Mouse (Mus musculus) small intestine, adult 10 weeks (tissue): ENCODE measurements around the gene Olfr776. TPM values are rescaled to one million over a fixed set of nuclear protein-coding genes. Genes with fewer than 3 reads are reported as not detected.

Experiments
- polyA plus RNA-seq: library from polyadenylated mRNA; stranded (reverse); fragments of 350-450 nt; fragmentation: Illumina TruSeq; extraction: RNeasy Lipid Tissue Mini Kit (QIAGEN cat#74804); gene quantifications from one replicate; pipeline ENCODE4 v1.2.3, GENCODE M21; 2014; ENCODE audit warnings: low replicate concordance

Gene Olfr776
- not detected for polyA plus RNA-seq

GRCm38 (mm10) chr10:129258827-129259226, at the start of gene Olfr776:
Gene Olfr776, plus strand, starts transcription at chr10:129259127.

GRCm38 (mm10) chr10:129235904-129236303, 23.0 kb upstream of the Olfr776 start, which contains the start of gene Olfr774:
Gene Olfr774, plus strand, starts transcription at chr10:129236204.

GRCm38 (mm10) chr10:129248112-129248511, 10.8 kb upstream of the Olfr776 start, which contains the start of gene Olfr775:
Gene Olfr775, plus strand, starts transcription at chr10:129248412.

GRCm38 (mm10) chr10:129271081-129271535, 12.2 kb downstream of the Olfr776 start, which contains the start of gene Olfr777:
Gene Olfr777, minus strand, starts transcription at chr10:129271485.

Other genes with a start within 250 kb of the Olfr776 start
- not detected for gene Olfr763, start 248.3 kb upstream of the Olfr776 start, polyA plus RNA-seq
- not detected for gene Olfr764-ps1, start 219.2 kb upstream of the Olfr776 start, polyA plus RNA-seq
- not detected for gene Olfr765, start 209.1 kb upstream of the Olfr776 start, polyA plus RNA-seq
- not detected for gene Olfr766-ps1, start 190.2 kb upstream of the Olfr776 start, polyA plus RNA-seq
- not detected for gene Olfr767, start 176.2 kb upstream of the Olfr776 start, polyA plus RNA-seq
- gene Olfr768, start 159.8 kb upstream of the Olfr776 start, polyA plus RNA-seq, result not detected
- gene Olfr769, start 141.3 kb upstream of the Olfr776 start, polyA plus RNA-seq, result not detected
- not detected for gene Olfr770, start 120.1 kb upstream of the Olfr776 start, polyA plus RNA-seq
- gene Olfr771, start 94.4 kb upstream of the Olfr776 start, polyA plus RNA-seq, result not detected
- not detected for gene Olfr772, start 81.2 kb upstream of the Olfr776 start, polyA plus RNA-seq
- not detected for gene Olfr773, start 71.7 kb upstream of the Olfr776 start, polyA plus RNA-seq
- gene Olfr774, start 22.9 kb upstream of the Olfr776 start, polyA plus RNA-seq, result not detected
- not detected for gene Olfr775, start 10.7 kb upstream of the Olfr776 start, polyA plus RNA-seq
- not detected for gene Olfr777, start 12.4 kb downstream of the Olfr776 start, polyA plus RNA-seq
- not detected for gene Olfr780, start 59.0 kb downstream of the Olfr776 start, polyA plus RNA-seq
- not detected for gene Olfr781, start 69.7 kb downstream of the Olfr776 start, polyA plus RNA-seq
- gene Olfr782, start 89.7 kb downstream of the Olfr776 start, polyA plus RNA-seq, result not detected
- not detected for gene Olfr784, start 125.0 kb downstream of the Olfr776 start, polyA plus RNA-seq
- not detected for gene Olfr785, start 146.3 kb downstream of the Olfr776 start, polyA plus RNA-seq
- not detected for gene Olfr786, start 168.2 kb downstream of the Olfr776 start, polyA plus RNA-seq
- not detected for gene Olfr787, start 202.7 kb downstream of the Olfr776 start, polyA plus RNA-seq
- not detected for gene Olfr788, start 211.9 kb downstream of the Olfr776 start, polyA plus RNA-seq
- not detected for gene Olfr789, start 225.6 kb downstream of the Olfr776 start, polyA plus RNA-seq
- gene Olfr790, start 239.4 kb downstream of the Olfr776 start, polyA plus RNA-seq, result not detected